Mouse (Mus musculus) kidney, embryonic 16.5 days (tissue): Measurements from ENCODE around the gene Dedd. TPM values are rescaled to one million over a fixed set of nuclear protein-coding genes. Genes with fewer than 3 reads are reported as not detected.

Experiments
- ATAC-seq: fragments of 200-750 bp; cut with Nextera tagmentation; 2 replicates; pipeline ENCODE4 v1.8.0; 2017; ENCODE audit warnings: moderate TSS enrichment; ENCODE audit not compliant: low FRiP score, low TSS enrichment
- H3K27ac ChIP-seq: fragments of 300-500 bp; sonication (generic); 2 replicates; pipeline ENCODE4 v1.5.1; 2014; ENCODE audit warnings: low read length
- H3K27me3 ChIP-seq: fragments of 300-500 bp; sonication (generic); 2 replicates; pipeline ENCODE4 v1.6.1; 2014; ENCODE audit warnings: low read length, control low read depth, mixed read lengths; ENCODE audit not compliant: insufficient read depth
- H3K36me3 ChIP-seq: fragments of 300-500 bp; sonication (generic); 2 replicates; pipeline ENCODE4 v1.6.1; 2014; ENCODE audit warnings: low read length, control low read depth, mixed read lengths; ENCODE audit not compliant: insufficient read depth
- H3K4me1 ChIP-seq: fragments of 300-500 bp; sonication (generic); 2 replicates; pipeline ENCODE4 v1.6.1; 2014; ENCODE audit warnings: low read length, control low read depth, mixed read lengths; ENCODE audit not compliant: insufficient read depth
- H3K4me2 ChIP-seq: fragments of 300-500 bp; sonication (generic); replicated peaks from 2 replicates; pipeline ENCODE4 v1.6.1; 2014; ENCODE audit warnings: low read depth, low read length
- H3K4me3 ChIP-seq: fragments of 300-500 bp; sonication (generic); 2 replicates; pipeline ENCODE4 v1.5.1; 2014; ENCODE audit warnings: mild to moderate bottlenecking, low read length
- H3K9ac ChIP-seq: fragments of 300-500 bp; sonication (generic); replicated peaks from 2 replicates; pipeline ENCODE4 v1.6.1; 2014; ENCODE audit warnings: low read length
- H3K9me3 ChIP-seq: fragments of 300-500 bp; sonication (generic); 2 replicates; pipeline ENCODE4 v1.6.1; 2016; ENCODE audit warnings: low read length, control low read depth
- WGBS: fragments of 180-500 bp; shearing (Covaris S2); extraction: QIAGEN DNeasy Blood & Tissue Kit; methylation state at CpG from one replicate; pipeline ENCODE4 v1.1.7; 2014; 5-methylcytosine and 5-hydroxymethylcytosine counted together
- polyA plus RNA-seq: library from polyadenylated mRNA; unstranded; fragments of >200 nt; fragmentation: Nextera tagmentation; extraction: Ambion mirVana; gene quantifications from 2 replicates; pipeline ENCODE4 v1.2.1, GENCODE M21; 2015

Gene Dedd
- polyA plus RNA-seq, 1 experiment from 2014 or later, result 57.0 TPM

- Histone ChIP-seq H3K27ac (no peak overlapping the region), H3K4me1 (peaks cover 28% of the 10 kb centered on the region), H3K4me2 (no peak overlapping the region), H3K9me3 (no peaks in the 10 kb centered on the region), H3K27me3 (no peaks in the 10 kb centered on the region), H3K9ac (0 out of 2 replicates have a peak overlapping the region, but pooled peaks have one; percentile 27), H3K4me3 (no peak overlapping the region), H3K36me3 (peaks cover 55% of the 10 kb centered on the region)
- WGBS, result 87% methylated on average over 20 of the region's 20 CpGs
- ATAC-seq, result no peak
Measured at GRCm38 (mm10) chr1:171285096-171285892, 43.7 kb upstream of the Dedd start.

GRCm38 (mm10) chr1:171286517-171286916 is 42.4 kb upstream of the Dedd start:
- H3K36me3 ChIP-seq, result peaks cover 55% of the 10 kb centered on the region
- ATAC-seq, result no peak
- no peak overlapping the region for H3K9ac ChIP-seq
- H3K27ac ChIP-seq, result no peak overlapping the region
- no peaks in the 10 kb centered on the region for H3K27me3 ChIP-seq
- WGBS, result 90% methylated on average over 19 of the region's 19 CpGs
- peak overlapping the region; percentile 98; the same call in 1 of the 2 replicates for H3K4me3 ChIP-seq
- H3K4me2 ChIP-seq, result peak overlapping the region; percentile 74
- H3K4me1 ChIP-seq, result peaks cover 28% of the 10 kb centered on the region
- H3K9me3 ChIP-seq, result no peaks in the 10 kb centered on the region

- ATAC-seq, result peak; percentile 93
- H3K36me3 ChIP-seq, result peaks cover 51% of the 10 kb centered on the region
- WGBS, result under 1% methylated on average over 49 of the region's 49 CpGs
Measured at GRCm38 (mm10) chr1:171287136-171288081, 41.5 kb upstream of the Dedd start, which contains the start of gene Usp21. Usp21 (minus strand) TSS chr1:171287991.

GRCm38 (mm10) chr1:171288328-171288727 is 40.6 kb upstream of the Dedd start:
- peak overlapping the region; percentile 99 for H3K9ac ChIP-seq

More at GRCm38 (mm10) chr1:171287136-171288081, 41.5 kb upstream of the Dedd start, which contains the start of gene Usp21:
- peak within 1 kb of the TSS; percentile 99 for H3K9ac ChIP-seq
- peak within 1 kb of the TSS; percentile 97 for H3K27ac ChIP-seq
- H3K4me1 ChIP-seq, result peaks cover 21% of the 10 kb centered on the region
- H3K9me3 ChIP-seq, result no peaks in the 10 kb centered on the region
- no peaks in the 10 kb centered on the region for H3K27me3 ChIP-seq
- H3K4me2 ChIP-seq, result peak within 1 kb of the TSS; percentile 74
- H3K4me3 ChIP-seq, result peak within 1 kb of the TSS; percentile 98

GRCm38 (mm10) chr1:171293351-171293750 is 35.6 kb upstream of the Dedd start:
- Histone ChIP-seq H3K4me1 (peaks cover 11% of the 10 kb centered on the region), H3K27ac (no peak overlapping the region), H3K36me3 (peaks cover 15% of the 10 kb centered on the region), H3K9me3 (no peaks in the 10 kb centered on the region), H3K27me3 (peaks cover 9% of the 10 kb centered on the region; the same call in 1 of the 2 replicates), H3K4me3 (peak overlapping the region; percentile 66), H3K4me2 (peak overlapping the region; percentile 92), H3K9ac (peak overlapping the region; percentile 94; the same call in 1 of the 2 replicates)
- ATAC-seq, result no peak
- WGBS, result 86% methylated on average over 3 of the region's 3 CpGs

More at GRCm38 (mm10) chr1:171288328-171288727, 40.6 kb upstream of the Dedd start:
- Histone ChIP-seq H3K27ac (peak overlapping the region; percentile 97), H3K4me1 (peaks cover 23% of the 10 kb centered on the region), H3K4me3 (peak overlapping the region; percentile 98), H3K4me2 (peak overlapping the region; percentile 47), H3K9me3 (no peaks in the 10 kb centered on the region), H3K27me3 (no peaks in the 10 kb centered on the region), H3K36me3 (peaks cover 45% of the 10 kb centered on the region)
- WGBS, result 64% methylated on average over 4 of the region's 4 CpGs
- ATAC-seq, result no peak

GRCm38 (mm10) chr1:171293906-171294297 is 35.0 kb upstream of the Dedd start:
- Histone ChIP-seq H3K4me3 (peak overlapping the region; percentile 66), H3K27ac (peak overlapping the region; percentile 99), H3K4me2 (peak overlapping the region; percentile 92), H3K9ac (peak overlapping the region; percentile 94), H3K27me3 (peaks cover 9% of the 10 kb centered on the region; the same call in 1 of the 2 replicates), H3K9me3 (no peaks in the 10 kb centered on the region), H3K36me3 (peaks cover 13% of the 10 kb centered on the region), H3K4me1 (peaks cover 9% of the 10 kb centered on the region; the same call in 1 of the 2 replicates)
- 39% methylated on average over 5 of the region's 5 CpGs for WGBS
- ATAC-seq, result no peak

GRCm38 (mm10) chr1:171294298-171295062 is 34.5 kb upstream of the Dedd start, which contains the start of gene Ufc1:
Ufc1 (minus strand) TSS chr1:171295024.
- Histone ChIP-seq H3K27ac (peak within 1 kb of the TSS; percentile 99), H3K4me1 (peaks cover 9% of the 10 kb centered on the region; the same call in 1 of the 2 replicates), H3K27me3 (peaks cover 9% of the 10 kb centered on the region; the same call in 1 of the 2 replicates), H3K4me2 (peak within 1 kb of the TSS; percentile 92), H3K36me3 (peaks cover 7% of the 10 kb centered on the region), H3K9me3 (no peaks in the 10 kb centered on the region), H3K4me3 (peak within 1 kb of the TSS; percentile 66), H3K9ac (peak within 1 kb of the TSS; percentile 94)
- ATAC-seq, result peak; percentile 72
- under 1% methylated on average over 42 of the region's 42 CpGs for WGBS

- Histone ChIP-seq H3K9me3 (no peaks in the 10 kb centered on the region), H3K4me2 (peak overlapping the region; percentile 92), H3K36me3 (peaks cover 1% of the 10 kb centered on the region; the same call in 1 of the 2 replicates), H3K4me3 (peak overlapping the region; percentile 66), H3K27ac (peak overlapping the region; percentile 99), H3K27me3 (peaks cover 9% of the 10 kb centered on the region; the same call in 1 of the 2 replicates), H3K9ac (peak overlapping the region; percentile 94), H3K4me1 (peaks cover 9% of the 10 kb centered on the region; the same call in 1 of the 2 replicates)
- no peak for ATAC-seq
- WGBS, result 13% methylated on average over 3 of the region's 3 CpGs
Measured at GRCm38 (mm10) chr1:171295063-171295402, 33.9 kb upstream of the Dedd start.

- Histone ChIP-seq H3K27me3 (peaks cover 9% of the 10 kb centered on the region; the same call in 1 of the 2 replicates), H3K4me2 (no peak overlapping the region), H3K4me3 (no peak overlapping the region), H3K9ac (no peak overlapping the region), H3K9me3 (no peaks in the 10 kb centered on the region), H3K4me1 (peaks cover 8% of the 10 kb centered on the region; the same call in 1 of the 2 replicates), H3K27ac (no peak overlapping the region), H3K36me3 (no peaks in the 10 kb centered on the region)
- 77% methylated on average over 3 of the region's 3 CpGs for WGBS
- ATAC-seq, result no peak
Measured at GRCm38 (mm10) chr1:171298226-171298625, 30.7 kb upstream of the Dedd start.
